Mouse (Mus musculus) small intestine, adult 2 months (tissue): ENCODE measurements around the gene Tlr13. TPM values are rescaled to one million over a fixed set of nuclear protein-coding genes. Genes with fewer than 3 reads are reported as not detected.

ENCODE experiments used
- H3K27ac ChIP-seq: fragments of 200-500 bp; 2 replicates; pipeline ENCODE4 v1.5.1; 2012; ENCODE audit warnings: low read depth, low read length, control low read depth, inconsistent platforms; ENCODE audit not compliant: insufficient read depth
- H3K27me3 ChIP-seq: fragments of 200-500 bp; 2 replicates; pipeline ENCODE4 v1.6.1; 2012; ENCODE audit warnings: mild to moderate bottlenecking, moderate library complexity, low read length, inconsistent platforms; ENCODE audit not compliant: control insufficient read depth, insufficient read depth
- H3K36me3 ChIP-seq: fragments of 200-500 bp; 2 replicates; pipeline ENCODE4 v1.6.1; 2012; ENCODE audit warnings: mild to moderate bottlenecking, low read length, control low read depth, inconsistent platforms; ENCODE audit not compliant: control insufficient read depth, insufficient read depth
- H3K4me1 ChIP-seq: fragments of 200-500 bp; 2 replicates; pipeline ENCODE4 v1.6.1; 2012; ENCODE audit warnings: low read length, inconsistent platforms, mixed read lengths; ENCODE audit not compliant: control insufficient read depth, insufficient read depth, insufficient read length
- H3K4me3 ChIP-seq: fragments of 200-500 bp; 2 replicates; pipeline ENCODE4 v1.5.1; 2012; ENCODE audit warnings: low read depth, mild to moderate bottlenecking, control low read depth, inconsistent platforms, low read length, moderate library complexity
- CTCF ChIP-seq: fragments of 200-500 bp; IDR thresholded peaks from 2 replicates; pipeline ENCODE4 v1.5.1; 2012; ENCODE audit warnings: low read depth, mild to moderate bottlenecking, control low read depth, inconsistent platforms, low read length, moderate library complexity, mixed read lengths; ENCODE audit not compliant: insufficient replicate concordance, insufficient read length; ENCODE audit errors: extremely low read depth
- POLR2A ChIP-seq: fragments of 200-500 bp; IDR thresholded peaks from 2 replicates; pipeline ENCODE4 v1.6.1; 2012; ENCODE audit warnings: low read depth, mild to moderate bottlenecking, control low read depth, inconsistent platforms, low read length, moderate library complexity
- WGBS: fragments of 180-500 bp; shearing (Covaris S2); methylation state at CpG from one replicate; pipeline ENCODE4 v1.1.7; 2018; 5-methylcytosine and 5-hydroxymethylcytosine counted together
- polyA plus RNA-seq: library from polyadenylated mRNA; depleted of rRNA; stranded (reverse); fragments of >200 nt; gene quantifications from 2 replicates; pipeline ENCODE4 v1.2.3, GENCODE M21; 2012

The Tlr13 gene
- polyA plus RNA-seq, 1 experiment = 0.30 TPM

DNA sequence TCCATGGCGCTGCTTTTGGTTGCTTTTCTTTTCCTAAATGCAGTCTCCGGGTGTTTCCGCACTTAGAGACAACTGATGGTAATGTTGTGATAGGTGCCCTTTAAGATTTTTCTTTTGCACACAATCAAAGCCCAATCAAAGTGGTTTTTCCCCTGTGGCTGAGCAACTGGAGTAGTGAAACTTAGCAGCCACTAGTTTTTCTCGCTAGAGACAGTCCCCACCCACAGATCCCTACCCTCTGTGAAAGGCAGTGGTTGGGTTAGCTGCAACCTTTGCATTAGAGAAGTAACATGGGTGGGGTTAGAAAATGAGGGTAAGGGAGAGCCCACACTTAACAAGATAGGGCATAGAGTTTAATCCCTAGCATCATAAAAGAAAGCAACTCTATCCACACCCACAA lies 7.5 kb upstream of the Tlr13 start:
- Histone ChIP-seq H3K4me3 (no peak overlapping the region), H3K27me3 (no peaks in the 10 kb centered on the region), H3K4me1 (no peaks in the 10 kb centered on the region), H3K36me3 (no peaks in the 10 kb centered on the region), H3K27ac (0 out of 2 replicates have a peak overlapping the region, but pooled peaks have one; percentile 21)
- TF ChIP-seq POLR2A = no peak
- no peak for TF ChIP-seq CTCF
- WGBS = 53% methylated on average over 4 of the region's 4 CpGs

DNA sequence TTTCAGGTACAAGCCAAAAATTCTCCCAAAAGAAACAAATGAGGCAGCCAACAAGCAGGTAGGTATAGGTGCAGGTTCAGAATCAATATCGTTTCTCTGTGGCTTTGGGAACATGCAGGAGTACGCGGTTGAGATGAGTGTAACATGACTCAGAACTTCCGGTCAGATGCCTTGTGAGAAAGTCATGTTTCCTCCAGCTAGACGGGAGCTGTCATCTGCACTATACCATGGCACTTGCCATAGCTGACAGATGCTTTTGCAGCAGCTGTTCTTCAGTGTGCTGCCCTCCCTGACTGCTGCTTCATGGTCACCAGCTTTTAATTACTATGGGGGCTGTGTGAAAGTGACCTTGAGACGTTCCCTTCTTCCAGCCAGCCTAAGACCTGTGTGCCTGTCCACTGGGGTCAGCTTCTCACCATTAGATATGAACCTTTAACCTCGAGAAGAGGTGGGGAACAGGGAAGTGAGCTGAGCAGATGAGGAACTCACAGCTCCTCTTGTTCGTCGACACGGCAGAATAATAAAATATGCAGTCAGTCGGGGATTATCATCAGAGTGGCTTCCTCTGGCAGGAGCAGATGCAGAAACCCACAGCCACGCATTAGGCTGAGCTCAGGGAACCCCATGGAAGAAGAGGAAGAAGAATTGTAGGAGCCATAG lies 7.0 kb upstream of the Tlr13 start:
- peak overlapping the region; percentile 60; the same call in 1 of the 2 replicates for H3K27ac ChIP-seq
- TF ChIP-seq CTCF (no peak), POLR2A (no peak)

DNA sequence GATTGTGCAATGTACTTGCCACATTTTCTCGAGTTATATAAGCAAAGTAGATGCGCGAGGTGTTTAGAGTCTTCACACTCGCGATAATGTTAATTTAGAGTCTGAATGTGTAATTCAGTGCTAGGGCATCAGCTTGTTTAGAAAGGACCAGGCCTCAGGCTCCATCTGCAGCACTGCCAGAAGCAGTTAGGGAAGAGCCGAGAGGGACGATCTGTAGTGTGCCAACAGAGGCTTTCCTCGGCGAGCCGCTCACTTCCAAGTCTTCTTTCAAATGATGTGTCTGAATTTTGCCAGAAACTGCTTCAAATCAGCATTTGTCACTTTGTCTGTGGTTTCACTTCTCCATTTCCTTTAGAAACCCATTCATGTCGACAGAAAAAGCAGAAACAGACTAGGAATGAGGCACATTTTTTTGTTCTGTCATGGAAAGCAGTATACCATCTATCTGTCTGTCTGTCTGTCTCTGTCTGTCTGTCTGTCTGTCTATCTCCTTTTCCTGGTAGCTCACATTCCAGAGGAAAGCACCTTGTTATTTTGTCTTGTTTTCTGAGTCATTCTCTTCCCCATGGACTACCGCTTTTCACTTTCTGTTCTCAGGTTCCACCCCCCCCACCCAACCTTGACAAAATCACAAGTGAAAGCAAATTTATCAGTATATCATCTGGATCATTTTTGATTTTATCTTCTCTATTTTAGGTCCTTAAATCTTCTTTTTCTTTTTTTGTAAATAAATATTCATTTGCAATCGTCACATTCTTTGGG lies 3.5 kb upstream of the Tlr13 start:
- 72% methylated on average over 13 of the region's 13 CpGs for WGBS

More for the DNA sequence above, 7.0 kb upstream of the Tlr13 start:
- Histone ChIP-seq H3K27me3 (no peaks in the 10 kb centered on the region), H3K4me1 (no peaks in the 10 kb centered on the region), H3K36me3 (no peaks in the 10 kb centered on the region), H3K4me3 (peak overlapping the region; percentile 32)
- 25% methylated on average over 12 of the region's 12 CpGs for WGBS

GRCm38 (mm10) chrX:106148185-106148584 lies 5.2 kb downstream of the Tlr13 start:
- TF ChIP-seq CTCF = no peak
- no peak for TF ChIP-seq POLR2A
- Histone ChIP-seq H3K27ac (no peak overlapping the region), H3K27me3 (no peaks in the 10 kb centered on the region), H3K4me1 (no peaks in the 10 kb centered on the region), H3K4me3 (no peak overlapping the region), H3K36me3 (no peaks in the 10 kb centered on the region)
- 96% methylated on average over 1 of the region's 1 CpGs for WGBS

More for the DNA sequence above, 3.5 kb upstream of the Tlr13 start:
- no peaks in the 10 kb centered on the region for H3K36me3 ChIP-seq
- H3K4me1 ChIP-seq = no peaks in the 10 kb centered on the region
- H3K4me3 ChIP-seq = no peak overlapping the region
- no peak for TF ChIP-seq POLR2A
- no peak for TF ChIP-seq CTCF
- H3K27me3 ChIP-seq = no peaks in the 10 kb centered on the region
- H3K27ac ChIP-seq = no peak overlapping the region

- WGBS = 80% methylated on average over 3 of the region's 3 CpGs
- no peak for TF ChIP-seq CTCF
- no peak overlapping the region for H3K27ac ChIP-seq
- no peak overlapping the region for H3K4me3 ChIP-seq
- no peaks in the 10 kb centered on the region for H3K36me3 ChIP-seq
- H3K4me1 ChIP-seq = no peaks in the 10 kb centered on the region
- no peaks in the 10 kb centered on the region for H3K27me3 ChIP-seq
Measured at GRCm38 (mm10) chrX:106149460-106149859, 6.5 kb downstream of the Tlr13 start.

- no peak overlapping the region for H3K27ac ChIP-seq
- no peak overlapping the region for H3K4me3 ChIP-seq
- H3K27me3 ChIP-seq = no peaks in the 10 kb centered on the region
- no peaks in the 10 kb centered on the region for H3K36me3 ChIP-seq
- no peaks in the 10 kb centered on the region for H3K4me1 ChIP-seq
- TF ChIP-seq CTCF = no peak
- no peak for TF ChIP-seq POLR2A
Measured at GRCm38 (mm10) chrX:106154180-106154586, 11.2 kb downstream of the Tlr13 start.

DNA sequence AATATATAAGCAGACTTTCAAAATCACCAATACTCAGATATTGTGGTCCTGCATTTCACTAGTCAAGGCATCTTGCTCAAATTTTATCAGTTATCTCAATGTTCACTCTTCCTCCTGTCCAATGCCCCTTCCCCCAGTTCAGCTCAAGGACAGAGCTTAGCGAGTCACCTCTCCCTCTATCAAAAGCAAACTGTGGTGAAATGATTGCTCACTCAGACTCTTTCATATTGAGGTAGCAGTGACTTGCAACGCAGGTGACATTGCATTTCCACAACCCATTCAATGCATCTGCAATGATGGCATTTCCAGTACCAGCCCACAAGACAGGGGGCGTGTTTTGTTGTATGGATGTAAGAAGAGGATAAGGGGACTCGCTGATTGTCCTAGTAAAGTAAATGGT lies 12.9 kb downstream of the Tlr13 start:
- TF ChIP-seq CTCF = no peak
- no peak for TF ChIP-seq POLR2A
- 58% methylated on average over 4 of the region's 4 CpGs for WGBS

More for the DNA sequence above, 12.9 kb downstream of the Tlr13 start:
- Histone ChIP-seq H3K27me3 (no peaks in the 10 kb centered on the region), H3K36me3 (no peaks in the 10 kb centered on the region), H3K27ac (no peak overlapping the region), H3K4me3 (no peak overlapping the region), H3K4me1 (no peaks in the 10 kb centered on the region)
